Mouse (Mus musculus) kidney, postnatal 0 days (tissue): ENCODE measurements around the gene Ptprk. TPM values are rescaled to one million over a fixed set of nuclear protein-coding genes. Genes with fewer than 3 reads are reported as not detected.

ENCODE experiments used
- ATAC-seq: fragments of 200-750 bp; cut with Nextera tagmentation; replicated peaks from 2 replicates; pipeline ENCODE4 v1.8.0; 2017; ENCODE audit warnings: low read depth, moderate number of reproducible peaks, moderate TSS enrichment, moderate library complexity; ENCODE audit not compliant: low FRiP score
- DNase-seq: peaks from one replicate; pipeline ENCODE4 v3.0.0-alpha.2; 2016; ENCODE audit warnings: low spot score
- H3K27ac ChIP-seq: fragments of 300-500 bp; sonication (generic); 2 replicates; pipeline ENCODE4 v1.5.1; 2014; ENCODE audit warnings: mild to moderate bottlenecking
- H3K27me3 ChIP-seq: fragments of 300-500 bp; sonication (generic); 2 replicates; pipeline ENCODE4 v1.6.1; 2014; ENCODE audit warnings: low read length, mixed read lengths; ENCODE audit not compliant: insufficient read depth
- H3K36me3 ChIP-seq: fragments of 300-500 bp; sonication (generic); 2 replicates; pipeline ENCODE4 v1.6.1; 2014; ENCODE audit warnings: low read length, mixed read lengths; ENCODE audit not compliant: insufficient read depth
- H3K4me1 ChIP-seq: fragments of 300-500 bp; sonication (generic); replicated peaks from 2 replicates; pipeline ENCODE4 v1.6.1; 2014; ENCODE audit warnings: antibody characterized with exemption, low read length, mixed read lengths; ENCODE audit not compliant: insufficient read depth
- H3K4me2 ChIP-seq: fragments of 300-500 bp; sonication (generic); 2 replicates; pipeline ENCODE4 v1.6.1; 2014; ENCODE audit warnings: mild to moderate bottlenecking, low read length, moderate library complexity, mixed read lengths
- H3K4me3 ChIP-seq: fragments of 300-500 bp; sonication (generic); replicated peaks from 2 replicates; pipeline ENCODE4 v1.5.1; 2014; ENCODE audit warnings: low read depth, low read length
- H3K9ac ChIP-seq: fragments of 300-500 bp; sonication (generic); 2 replicates; pipeline ENCODE4 v1.6.1; 2014; ENCODE audit warnings: low read depth, low read length
- H3K9me3 ChIP-seq: fragments of 300-500 bp; sonication (generic); replicated peaks from 2 replicates; pipeline ENCODE4 v1.6.1; 2016; ENCODE audit warnings: low read length, inconsistent platforms, mixed read lengths
- CTCF ChIP-seq: IDR thresholded peaks from 2 replicates; pipeline ENCODE4 v1.5.1; 2016; ENCODE audit warnings: antibody characterized with exemption, low read depth, mild to moderate bottlenecking, moderate library complexity
- WGBS: fragments of 180-500 bp; shearing (Covaris S2); extraction: QIAGEN DNeasy Blood & Tissue Kit; methylation state at CpG from one replicate; pipeline ENCODE4 v1.1.7; 2014; 5-methylcytosine and 5-hydroxymethylcytosine counted together
- polyA plus RNA-seq: library from polyadenylated mRNA; unstranded; fragments of >200 nt; fragmentation: Nextera tagmentation; extraction: Ambion mirVana; gene quantifications from 2 replicates; pipeline ENCODE4 v1.2.1, GENCODE M21; 2015

Ptprk gene
- polyA plus RNA-seq, 1 experiment from 2014 or later, result 24.5 TPM

DNA sequence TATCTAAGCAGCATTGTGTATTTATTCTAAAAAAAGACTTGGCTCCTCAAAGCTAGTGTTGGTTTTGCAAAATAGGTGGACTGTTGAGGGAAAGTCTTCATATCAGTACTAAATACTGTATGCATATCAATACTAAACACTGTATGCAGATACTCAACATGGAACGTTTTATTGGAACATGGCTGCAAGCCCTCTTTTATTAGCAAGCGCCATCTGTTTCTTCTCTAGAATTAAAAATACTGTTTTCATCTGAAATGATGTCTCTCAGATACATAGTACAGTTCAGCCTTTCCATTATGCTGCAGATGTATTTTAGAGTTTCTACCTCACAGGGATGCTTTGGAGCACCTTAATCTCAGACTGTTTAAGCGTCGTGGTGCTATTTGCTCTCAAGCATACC is 49.3 kb downstream of the Ptprk start:
- no peaks in the 10 kb centered on the region for H3K27me3 ChIP-seq
- H3K36me3 ChIP-seq, result no peaks in the 10 kb centered on the region
- H3K27ac ChIP-seq, result no peak overlapping the region
- no peak overlapping the region for H3K4me2 ChIP-seq
- no peaks in the 10 kb centered on the region for H3K9me3 ChIP-seq
- H3K4me3 ChIP-seq, result no peak overlapping the region
- WGBS, result 93% methylated on average over 4 of the region's 4 CpGs
- H3K9ac ChIP-seq, result no peak overlapping the region
- no peaks in the 10 kb centered on the region for H3K4me1 ChIP-seq
- DNase-seq (no peak), ATAC-seq (no peak)
- no peak for TF ChIP-seq CTCF

DNA sequence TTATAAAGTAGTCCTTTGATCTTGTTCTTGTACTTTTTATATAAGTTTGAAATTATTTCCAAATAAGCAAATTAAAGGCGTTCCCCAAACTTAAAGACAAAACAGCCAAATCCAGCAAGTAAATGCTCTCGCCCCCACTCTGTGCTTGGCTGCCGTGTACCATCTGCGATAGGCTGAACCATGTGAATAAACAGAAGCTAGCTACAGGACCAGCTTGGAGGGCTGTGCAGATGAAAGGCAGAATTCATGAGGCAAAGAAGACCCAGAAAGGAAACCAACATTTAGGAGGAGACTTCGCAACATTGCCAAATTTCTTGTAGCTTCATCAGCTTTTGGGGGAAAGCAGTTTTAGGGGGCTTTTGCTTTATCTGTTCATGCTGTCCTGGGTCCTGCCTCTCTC is 53.4 kb downstream of the Ptprk start:
- 80% methylated on average over 5 of the region's 5 CpGs for WGBS
- Histone ChIP-seq H3K27me3 (no peaks in the 10 kb centered on the region), H3K4me2 (no peak overlapping the region), H3K9ac (no peak overlapping the region), H3K9me3 (no peaks in the 10 kb centered on the region), H3K36me3 (no peaks in the 10 kb centered on the region), H3K4me1 (no peaks in the 10 kb centered on the region), H3K4me3 (no peak overlapping the region), H3K27ac (no peak overlapping the region)
- no peak for ATAC-seq
- no peak for TF ChIP-seq CTCF
- no peak for DNase-seq

GRCm38 (mm10) chr10:28128450-28128849 is 53.8 kb downstream of the Ptprk start:
- H3K27ac ChIP-seq, result no peak overlapping the region
- no peak overlapping the region for H3K9ac ChIP-seq
- H3K4me2 ChIP-seq, result no peak overlapping the region
- DNase-seq (no peak), ATAC-seq (no peak)
- no peaks in the 10 kb centered on the region for H3K27me3 ChIP-seq
- no peak overlapping the region for H3K4me3 ChIP-seq
- no peak for TF ChIP-seq CTCF
- no peaks in the 10 kb centered on the region for H3K4me1 ChIP-seq
- no peaks in the 10 kb centered on the region for H3K36me3 ChIP-seq
- H3K9me3 ChIP-seq, result no peaks in the 10 kb centered on the region
- WGBS, result 61% methylated on average over 4 of the region's 4 CpGs

DNA sequence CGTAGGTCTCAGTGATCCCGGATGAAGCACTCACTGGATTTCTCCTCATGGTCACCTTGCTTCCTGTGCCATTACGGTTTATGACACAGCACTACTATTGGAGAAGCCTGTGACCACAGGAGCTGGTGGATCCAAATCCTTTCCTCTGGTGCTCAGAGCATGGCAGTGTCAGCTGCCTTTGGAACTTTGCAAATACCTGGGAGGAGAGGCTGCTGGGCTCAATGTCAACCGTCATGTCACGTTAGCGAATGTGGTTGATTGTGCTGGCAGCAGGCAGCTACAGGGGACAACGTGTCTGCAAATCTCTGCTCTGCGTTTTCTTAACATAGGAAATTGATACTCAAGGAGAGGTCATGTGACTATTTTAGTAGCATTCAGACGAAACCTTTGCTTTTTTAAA is 55.8 kb downstream of the Ptprk start:
- WGBS, result 84% methylated on average over 9 of the region's 9 CpGs
- H3K27ac ChIP-seq, result no peak overlapping the region
- H3K4me1 ChIP-seq, result no peaks in the 10 kb centered on the region

DNA sequence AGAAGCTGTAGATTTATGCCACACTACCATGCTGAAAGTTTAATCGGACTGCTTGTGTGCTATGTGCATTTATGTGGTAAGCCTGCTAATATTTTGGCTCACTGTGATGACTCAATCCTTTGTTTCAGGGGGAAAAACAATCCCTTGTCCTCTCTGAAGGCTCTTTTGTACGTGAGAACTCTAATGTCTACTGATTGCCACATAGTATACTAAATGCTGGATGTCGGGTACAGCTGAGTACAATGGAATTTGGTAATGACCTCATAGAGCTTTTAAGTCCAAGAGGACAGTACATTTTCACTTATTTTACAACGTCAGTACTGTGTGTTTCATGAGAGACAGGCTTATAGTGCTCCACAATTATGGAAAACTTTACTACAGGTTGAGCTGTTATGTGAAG is 59.1 kb downstream of the Ptprk start:
- TF ChIP-seq CTCF, result no peak
- Histone ChIP-seq H3K27me3 (no peaks in the 10 kb centered on the region), H3K9me3 (no peaks in the 10 kb centered on the region), H3K9ac (no peak overlapping the region), H3K36me3 (no peaks in the 10 kb centered on the region), H3K4me1 (no peaks in the 10 kb centered on the region), H3K4me2 (no peak overlapping the region), H3K4me3 (no peak overlapping the region), H3K27ac (no peak overlapping the region)
- 89% methylated on average over 4 of the region's 4 CpGs for WGBS
- ATAC-seq, result no peak
- DNase-seq, result no peak

More for the DNA sequence above, 55.8 kb downstream of the Ptprk start:
- no peaks in the 10 kb centered on the region for H3K27me3 ChIP-seq
- no peak overlapping the region for H3K4me2 ChIP-seq
- no peaks in the 10 kb centered on the region for H3K9me3 ChIP-seq
- ATAC-seq (no peak), DNase-seq (no peak)
- no peak overlapping the region for H3K9ac ChIP-seq
- no peak for TF ChIP-seq CTCF
- no peaks in the 10 kb centered on the region for H3K36me3 ChIP-seq
- no peak overlapping the region for H3K4me3 ChIP-seq

DNA sequence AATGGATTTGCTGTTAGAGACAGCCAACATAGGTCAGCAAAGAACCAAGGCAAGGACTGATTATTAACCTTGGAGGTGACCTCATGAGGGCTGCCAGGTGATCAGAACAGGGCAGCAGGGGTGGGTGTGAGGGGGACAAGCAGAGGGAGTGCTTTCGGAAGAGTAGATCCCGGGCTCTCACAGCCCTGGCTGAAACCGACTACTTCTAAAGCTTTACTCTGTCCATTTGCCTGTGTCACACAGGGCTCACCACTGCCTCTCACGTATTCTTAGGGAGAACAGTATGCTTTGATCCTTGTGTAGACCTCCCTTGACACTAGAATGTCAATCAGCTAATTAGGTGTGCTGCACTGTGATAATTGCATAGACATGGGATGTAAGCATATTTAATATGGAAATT is 63.8 kb downstream of the Ptprk start:
- Histone ChIP-seq H3K4me3 (no peak overlapping the region), H3K36me3 (no peaks in the 10 kb centered on the region), H3K9me3 (no peaks in the 10 kb centered on the region), H3K27me3 (no peaks in the 10 kb centered on the region), H3K9ac (no peak overlapping the region), H3K4me1 (no peaks in the 10 kb centered on the region), H3K4me2 (no peak overlapping the region), H3K27ac (no peak overlapping the region)
- ATAC-seq (no peak), DNase-seq (no peak)
- no peak for TF ChIP-seq CTCF
- 50% methylated on average over 4 of the region's 4 CpGs for WGBS

DNA sequence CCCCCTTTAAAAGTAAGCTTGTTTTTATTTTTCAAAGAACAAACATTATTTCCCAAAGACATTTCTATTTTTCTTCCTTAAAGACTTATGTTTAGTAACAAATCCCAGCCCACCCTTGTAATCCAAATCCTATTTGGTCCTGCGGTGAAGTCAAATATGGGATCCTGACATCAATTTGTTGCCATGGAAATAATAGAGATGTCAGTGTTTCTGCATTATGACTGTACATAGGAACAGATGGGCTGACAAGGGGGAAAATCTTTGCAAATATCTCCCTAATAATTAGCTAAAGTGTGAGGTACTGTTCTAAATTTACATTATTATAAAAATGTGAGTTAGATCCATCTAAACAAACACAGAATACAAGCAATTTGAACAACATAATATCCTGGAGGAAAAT is 69.8 kb downstream of the Ptprk start:
- no peaks in the 10 kb centered on the region for H3K9me3 ChIP-seq
- H3K4me2 ChIP-seq, result no peak overlapping the region
- H3K4me1 ChIP-seq, result no peaks in the 10 kb centered on the region
- no peaks in the 10 kb centered on the region for H3K36me3 ChIP-seq
- no peak overlapping the region for H3K4me3 ChIP-seq
- no peak for TF ChIP-seq CTCF
- no peak overlapping the region for H3K27ac ChIP-seq
- no peaks in the 10 kb centered on the region for H3K27me3 ChIP-seq
- ATAC-seq (no peak), DNase-seq (no peak)
- H3K9ac ChIP-seq, result no peak overlapping the region
- WGBS, result 93% methylated on average over 1 of the region's 1 CpGs
